Mouse (Mus musculus): ENCODE results near the gene Gm8914. TPM values are rescaled to one million over a fixed set of nuclear protein-coding genes. Genes with fewer than 3 reads are reported as not detected.
"Not testable (repeated sequence)": the region's sequence is repeated elsewhere in the genome, so short reads cannot be mapped to it uniquely, and the experiment has no call there.

The Gm8914 gene
- polyA plus RNA-seq (2012; rRNA removed) = not detected in 2 replicates

DNA sequence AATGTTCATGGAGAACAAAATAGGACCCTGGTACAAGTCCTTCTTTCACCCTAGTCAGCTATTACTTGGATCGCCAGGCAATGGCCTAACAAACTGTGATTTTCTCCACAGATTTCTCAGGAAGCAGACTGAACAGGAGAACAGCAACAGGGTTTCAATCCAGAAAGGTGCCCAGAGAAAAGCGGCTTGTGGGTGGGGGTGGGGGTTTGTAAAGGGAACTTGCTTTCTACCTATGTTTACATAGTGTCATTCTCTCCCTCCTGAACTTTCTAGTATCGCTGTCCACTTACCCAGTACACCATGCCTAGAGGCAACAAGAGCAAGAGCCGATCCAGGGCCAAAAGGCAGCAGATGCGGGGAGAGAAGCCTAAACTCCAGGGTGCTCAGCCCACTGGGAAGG, at the start of gene Gm8914:
TSS of gene Gm8914 (plus strand) at position 301 of the 400 bp plus-strand sequence.
- H3K4me1 ChIP-seq (ENCODE audit: control insufficient read depth, insufficient read depth, low read length); DNase-seq; H3K4me3 ChIP-seq (replicated peaks; ENCODE audit: extremely low read depth, low read depth, low read length): not testable (repeated sequence)
- WGBS = no CpG with 5 or more reads among the region's 5 CpGs

Other genes starting within 250 kb of the Gm8914 start
- gene Mageb2, start 148.4 kb upstream of the Gm8914 start, polyA plus RNA-seq (2012; rRNA removed) = not detected in 2 replicates
- gene Gm5072, start 87.6 kb upstream of the Gm8914 start, polyA plus RNA-seq (2012; rRNA removed) = not detected in 2 replicates
- not detected in 2 replicates for gene 1700084M14Rik, start 95.8 kb downstream of the Gm8914 start, polyA plus RNA-seq (2012; rRNA removed)
- gene Gm14781, start 152.1 kb downstream of the Gm8914 start, polyA plus RNA-seq (2012; rRNA removed) = not detected in 2 replicates

Data from lung, adult 2 months (tissue).